Mouse (Mus musculus) MEL (cell line): ENCODE results near the gene 1700001C02Rik. TPM values are rescaled to one million over a fixed set of nuclear protein-coding genes. Genes with fewer than 3 reads are reported as not detected.

ENCODE experiments used
- DNase-seq: peaks from one replicate; pipeline ENCODE4 v3.0.0; 2011; ENCODE audit warnings: low read depth, low spot score
- H3K27ac ChIP-seq: 2 replicates; pipeline ENCODE4 v1.5.1; 2012; ENCODE audit warnings: low read depth, mild to moderate bottlenecking, control low read depth, low read length, moderate library complexity; ENCODE audit not compliant: control insufficient read depth
- H3K27me3 ChIP-seq, 2 experiments: fragments of 150-350 bp in 1 of 2; sonication (generic) in 1 of 2; 2 replicates each; pipeline ENCODE4 v1.6.1; 2012; ENCODE audit warnings: low read length in 2 of 2, mild to moderate bottlenecking in 2 of 2, improper control_type of control experiment in 1 of 2, moderate library complexity in 1 of 2; ENCODE audit not compliant: insufficient read depth in 2 of 2, control insufficient read depth in 1 of 2
- H3K36me3 ChIP-seq, 2 experiments: 2 replicates each; pipeline ENCODE4 v1.6.1; 2012 to 2014; ENCODE audit warnings: low read length in 2 of 2, improper control_type of control experiment in 1 of 2, inconsistent platforms in 1 of 2, mild to moderate bottlenecking in 1 of 2; ENCODE audit not compliant: insufficient read depth in 2 of 2, control insufficient read depth in 1 of 2
- H3K4me1 ChIP-seq, 2 experiments: fragments of 150-350 bp in 1 of 2; sonication (generic) in 1 of 2; 2 replicates each; pipeline ENCODE4 v1.6.1; 2012; ENCODE audit warnings: low read length in 2 of 2, improper control_type of control experiment in 1 of 2, mild to moderate bottlenecking in 1 of 2; ENCODE audit not compliant: insufficient read depth in 2 of 2, control insufficient read depth in 1 of 2
- H3K4me3 ChIP-seq, 2 experiments: fragments of 150-350 bp in 1 of 2; sonication (generic) in 1 of 2; 2 replicates each; pipeline ENCODE4 v1.5.1; 2012; ENCODE audit warnings: low read depth in 2 of 2, low read length in 2 of 2, mild to moderate bottlenecking in 2 of 2, moderate library complexity in 2 of 2, control low read depth in 1 of 2, improper control_type of control experiment in 1 of 2; ENCODE audit not compliant: control insufficient read depth in 1 of 2, insufficient read depth in 1 of 2
- H3K79me2 ChIP-seq: 2 replicates; pipeline ENCODE4 v1.6.1; 2012; ENCODE audit warnings: mild to moderate bottlenecking, low read length, moderate library complexity; ENCODE audit not compliant: control insufficient read depth, poor library complexity, insufficient read depth
- H3K9ac ChIP-seq: 2 replicates; pipeline ENCODE4 v1.6.1; 2012; ENCODE audit warnings: low read depth, mild to moderate bottlenecking, control low read depth, low read length, moderate library complexity; ENCODE audit not compliant: control insufficient read depth, poor library complexity, severe bottlenecking
- H3K9me3 ChIP-seq: fragments of 150-350 bp; sonication (generic); replicated peaks from 2 replicates; pipeline ENCODE4 v1.6.1; 2012; ENCODE audit warnings: mild to moderate bottlenecking, low read length, improper control_type of control experiment, moderate library complexity; ENCODE audit not compliant: insufficient read depth
- CHD2 ChIP-seq: IDR thresholded peaks from 2 replicates; pipeline ENCODE4 v1.6.1; 2011; ENCODE audit warnings: low read length, improper control_type of control experiment
- E2F4 ChIP-seq: IDR thresholded peaks from 2 replicates; pipeline ENCODE4 v1.6.1; 2011; ENCODE audit warnings: low read depth, low read length, improper control_type of control experiment, borderline replicate concordance
- ELF1 ChIP-seq: IDR thresholded peaks from 2 replicates; pipeline ENCODE4 v1.6.1; 2014; ENCODE audit warnings: low read depth, mild to moderate bottlenecking, inconsistent platforms, low read length, improper control_type of control experiment, moderate library complexity
- ETS1 ChIP-seq: IDR thresholded peaks from 2 replicates; pipeline ENCODE4 v1.6.1; 2012; ENCODE audit warnings: low read depth, mild to moderate bottlenecking, inconsistent platforms, low read length, improper control_type of control experiment, moderate library complexity
- GABPA ChIP-seq: IDR thresholded peaks from 2 replicates; pipeline ENCODE4 v1.6.1; 2012; ENCODE audit warnings: low read depth, mild to moderate bottlenecking, inconsistent platforms, low read length, improper control_type of control experiment, moderate library complexity
- GATA1 ChIP-seq: IDR thresholded peaks from 2 replicates; pipeline ENCODE4 v1.6.1; 2011; ENCODE audit warnings: low read depth, low read length, improper control_type of control experiment
- MAFK ChIP-seq: IDR thresholded peaks from 2 replicates; pipeline ENCODE4 v1.6.1; 2011; ENCODE audit warnings: low read depth, mild to moderate bottlenecking, low read length, improper control_type of control experiment, borderline replicate concordance
- MAX ChIP-seq: IDR thresholded peaks from 2 replicates; pipeline ENCODE4 v1.6.1; 2011; ENCODE audit warnings: low read length, improper control_type of control experiment
- MYB ChIP-seq: IDR thresholded peaks from 2 replicates; pipeline ENCODE4 v1.6.1; 2011; ENCODE audit warnings: mild to moderate bottlenecking, low read depth, low read length, improper control_type of control experiment
- MYC ChIP-seq: IDR thresholded peaks from 2 replicates; pipeline ENCODE4 v1.6.1; 2011; ENCODE audit warnings: low read depth, mild to moderate bottlenecking, low read length, improper control_type of control experiment, moderate library complexity
- NELFE ChIP-seq: IDR thresholded peaks from 2 replicates; pipeline ENCODE4 v1.6.1; 2011; ENCODE audit warnings: low read depth, low read length, improper control_type of control experiment
- NRF1 ChIP-seq: IDR thresholded peaks from 2 replicates; pipeline ENCODE4 v1.6.1; 2014; ENCODE audit warnings: low read depth, mild to moderate bottlenecking, inconsistent platforms, low read length, improper control_type of control experiment, moderate library complexity; ENCODE audit not compliant: poor library complexity, insufficient read depth, severe bottlenecking
- POLR2AphosphoS5 ChIP-seq: IDR thresholded peaks from 2 replicates; pipeline ENCODE4 v1.6.1; 2012; ENCODE audit warnings: low read depth, borderline replicate concordance, mild to moderate bottlenecking, inconsistent platforms, low read length, moderate library complexity, mixed read lengths
- RCOR1 ChIP-seq: IDR thresholded peaks from 2 replicates; pipeline ENCODE4 v1.6.1; 2012; ENCODE audit warnings: low read depth, mild to moderate bottlenecking, inconsistent platforms, low read length, improper control_type of control experiment
- SIN3A ChIP-seq: IDR thresholded peaks from 2 replicates; pipeline ENCODE4 v1.6.1; 2012; ENCODE audit warnings: low read length, improper control_type of control experiment, inconsistent platforms
- TAL1 ChIP-seq: IDR thresholded peaks from 2 replicates; pipeline ENCODE4 v1.6.1; 2012; ENCODE audit warnings: mild to moderate bottlenecking, inconsistent platforms, low read length, moderate library complexity, mixed read lengths
- TBP ChIP-seq: IDR thresholded peaks from 2 replicates; pipeline ENCODE4 v1.8.0; 2011; ENCODE audit warnings: low read depth, low read length, improper control_type of control experiment
- USF2 ChIP-seq, 2 experiments: IDR thresholded peaks; 2 replicates each; pipeline ENCODE4 v1.6.1; 2011 to 2012; ENCODE audit warnings: improper control_type of control experiment in 2 of 2, low read length in 2 of 2, borderline replicate concordance in 1 of 2, inconsistent platforms in 1 of 2, low read depth in 1 of 2, mild to moderate bottlenecking in 1 of 2; ENCODE audit not compliant: insufficient read depth in 1 of 2
- ZC3H11A ChIP-seq: IDR thresholded peaks from 2 replicates; pipeline ENCODE4 v1.6.1; 2012; ENCODE audit warnings: low read depth, mild to moderate bottlenecking, inconsistent platforms, low read length, improper control_type of control experiment
- ZKSCAN1 ChIP-seq: IDR thresholded peaks from 2 replicates; pipeline ENCODE4 v1.6.1; 2012; ENCODE audit warnings: low read depth, mild to moderate bottlenecking, inconsistent platforms, low read length, improper control_type of control experiment, moderate library complexity
- ZMIZ1 ChIP-seq: IDR thresholded peaks from 2 replicates; pipeline ENCODE4 v1.6.1; 2012; ENCODE audit warnings: low read depth, mild to moderate bottlenecking, inconsistent platforms, low read length, improper control_type of control experiment, moderate library complexity
- polyA plus RNA-seq, 2 experiments: library from polyadenylated mRNA; stranded (reverse) in 1 of 2; unstranded in 1 of 2; fragments of >175 nt in 1 of 2; fragments of >200 nt in 1 of 2; gene quantifications; 2 replicates each; pipeline versions ENCODE4 v1.2.1 to v1.2.4; 2012; ENCODE audit warnings: low replicate concordance in 2 of 2, low read depth in 1 of 2; ENCODE audit not compliant: insufficient read length in 2 of 2, insufficient read depth in 1 of 2, missing spikeins in 1 of 2
- total RNA-seq: library from RNA; depleted of rRNA; stranded (reverse); fragments of 300-350 nt; gene quantifications from 2 replicates; pipeline ENCODE4 v1.2.3, GENCODE M21; 2012; rRNA removed

The 1700001C02Rik gene
- total RNA-seq (not detected in 2 replicates), polyA plus RNA-seq (not detected)

GRCm38 (mm10) chr5:30465861-30466260, at the start of gene 1700001C02Rik:
Gene 1700001C02Rik (plus strand): TSS chr5:30466047.
- Histone ChIP-seq H3K27me3 (peaks cover 20 to 24% of the 10 kb centered on the region in 2 experiments), H3K4me1 (no peaks in the 10 kb centered on the region), H3K4me3 (no peak within 1 kb of the TSS), H3K27ac (no peak within 1 kb of the TSS), H3K9ac (no peak within 1 kb of the TSS), H3K9me3 (no peaks in the 10 kb centered on the region), H3K36me3 (no peaks in the 10 kb centered on the region), H3K79me2 (no peaks in the 10 kb centered on the region)
- DNase-seq: no peak
- TF ChIP-seq MAFK (no peak), GABPA (no peak), NRF1 (no peak), MYB (no peak), POLR2AphosphoS5 (no peak), USF2 (IDR thresholded peaks at IDR 0.05; ENCODE audit: borderline replicate concordance in 1 of 2, insufficient read depth in 1 of 2, low read depth in 1 of 2, low read length in 2 of 2) (no peak), ELF1 (no peak), CHD2 (no peak), MYC (no peak), TBP (no peak), ZC3H11A (no peak)

DNA sequence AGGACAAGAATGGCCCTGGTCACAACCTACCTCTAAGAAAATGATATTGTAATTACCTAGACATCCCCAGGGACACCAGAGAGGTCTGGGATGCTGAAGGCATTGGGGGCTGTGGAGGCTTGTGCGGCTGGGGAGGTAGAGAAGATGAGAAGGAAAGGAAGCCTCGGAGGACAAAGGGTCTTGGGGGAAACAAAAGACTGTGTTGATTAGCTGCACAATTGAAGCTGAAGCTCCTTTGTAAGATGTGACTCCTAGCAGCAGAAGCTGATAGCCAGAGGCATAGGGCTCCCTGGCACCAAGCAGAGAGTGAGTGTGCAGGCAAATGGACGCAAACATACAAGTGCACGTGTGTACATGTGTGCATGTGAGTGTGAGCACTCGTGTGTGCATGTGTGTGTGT, 49.2 kb upstream of the 1700001C02Rik start:
- H3K9me3 ChIP-seq: no peaks in the 10 kb centered on the region
- no peaks in the 10 kb centered on the region for H3K79me2 ChIP-seq
- H3K27me3 ChIP-seq: peaks cover 13 to 34% of the 10 kb centered on the region in 2 experiments
- H3K27ac ChIP-seq: no peak overlapping the region
- no peaks in the 10 kb centered on the region for H3K4me1 ChIP-seq
- no peak overlapping the region for H3K4me3 ChIP-seq
- H3K36me3 ChIP-seq: no peaks in the 10 kb centered on the region
- no peak overlapping the region for H3K9ac ChIP-seq
- TF ChIP-seq ETS1 (no peak), ZKSCAN1 (no peak), TAL1 (no peak), MAX (no peak), SIN3A (no peak), GABPA (no peak), GATA1 (no peak), NRF1 (no peak), USF2 (IDR thresholded peaks at IDR 0.05; ENCODE audit: borderline replicate concordance in 1 of 2, insufficient read depth in 1 of 2, low read depth in 1 of 2, low read length in 2 of 2) (no peak), CHD2 (no peak), NELFE (no peak), E2F4 (no peak), RCOR1 (no peak), MYB (no peak), ZMIZ1 (no peak), TBP (no peak)
- DNase-seq: no peak
